Mouse (Mus musculus) ES-Bruce4 (cell line): ENCODE measurements around the gene Hadha.

Source experiments
- CTCF ChIP-seq: IDR thresholded peaks from one replicate; pipeline ENCODE4 v1.8.1; 2011; ENCODE audit warnings: low read depth, low read length
- EP300 ChIP-seq: IDR thresholded peaks from 2 replicates; pipeline ENCODE4 v1.6.1; 2011; ENCODE audit warnings: low read depth, low read length; ENCODE audit not compliant: insufficient read depth
- POLR2A ChIP-seq: IDR thresholded peaks from one replicate; pipeline ENCODE4 v1.8.1; 2011; ENCODE audit warnings: low read length; ENCODE audit not compliant: insufficient read depth

DNA sequence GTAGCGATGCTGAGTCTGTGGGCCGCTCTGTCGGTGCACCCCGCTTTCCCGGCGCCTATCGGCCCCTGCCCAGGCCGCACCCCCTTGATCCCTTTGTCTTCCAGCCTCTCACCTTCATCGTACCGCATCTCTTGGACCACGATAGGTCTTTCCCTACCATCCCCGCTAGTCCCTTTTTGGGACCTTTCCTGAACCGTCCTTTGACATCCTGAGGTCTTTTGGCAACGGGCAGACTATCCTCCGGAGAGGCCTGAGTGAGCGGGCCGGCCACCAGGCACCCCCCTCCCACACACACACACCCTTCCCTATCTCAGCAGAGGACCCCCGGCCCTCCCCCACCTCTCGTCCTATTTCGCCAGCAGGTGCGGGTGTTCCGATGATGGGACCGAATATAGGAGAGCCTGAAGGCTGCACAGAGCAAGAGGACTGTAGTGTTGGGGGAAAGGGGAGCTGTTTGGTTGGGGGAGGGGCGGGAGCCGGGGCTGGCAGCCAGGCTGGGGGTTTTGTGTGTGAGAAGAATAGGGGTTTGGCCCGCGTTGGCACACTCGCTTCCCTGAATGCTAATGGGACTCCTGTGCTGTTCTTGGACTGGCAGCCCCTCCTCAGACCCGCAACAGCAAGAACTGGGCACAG is 49.2 kb downstream of the Hadha start, which contains the start of gene 3110082J24Rik:
- no peak for TF ChIP-seq CTCF
- no peak for TF ChIP-seq POLR2A
- no peak for TF ChIP-seq EP300
